Mouse (Mus musculus) cortical plate, adult 2 months (tissue): ENCODE measurements around the gene Med21. TPM values are rescaled to one million over a fixed set of nuclear protein-coding genes. Genes with fewer than 3 reads are reported as not detected.

Experiments
- H3K27ac ChIP-seq: fragments of 200-500 bp; 2 replicates; pipeline ENCODE4 v1.5.1; 2012; ENCODE audit warnings: low read length, control low read depth, inconsistent platforms; ENCODE audit not compliant: insufficient read depth
- H3K4me1 ChIP-seq: fragments of 200-500 bp; 2 replicates; pipeline ENCODE4 v1.6.1; 2011; ENCODE audit warnings: low read length; ENCODE audit not compliant: control insufficient read depth, insufficient read depth
- H3K4me3 ChIP-seq: fragments of 200-500 bp; 2 replicates; pipeline ENCODE4 v1.5.1; 2011; ENCODE audit warnings: mild to moderate bottlenecking, low read length, control low read depth; ENCODE audit not compliant: insufficient read depth
- CTCF ChIP-seq: fragments of 200-500 bp; IDR thresholded peaks from 2 replicates; pipeline ENCODE4 v1.5.1; 2011; ENCODE audit warnings: mild to moderate bottlenecking, control low read depth, low read length; ENCODE audit not compliant: insufficient read depth; ENCODE audit errors: extremely low read depth
- POLR2A ChIP-seq: fragments of 200-500 bp; IDR thresholded peaks from 2 replicates; pipeline ENCODE4 v1.6.1; 2011; ENCODE audit warnings: mild to moderate bottlenecking, low read length, control low read depth; ENCODE audit not compliant: insufficient read depth; ENCODE audit errors: extremely low read depth
- polyA plus RNA-seq: library from polyadenylated mRNA; depleted of rRNA; stranded (reverse); fragments of >200 nt; gene quantifications from 2 replicates; pipeline ENCODE4 v1.2.3, GENCODE M21; 2012; rRNA removed

Gene Med21
- polyA plus RNA-seq, 1 experiment: 70.6 TPM

DNA sequence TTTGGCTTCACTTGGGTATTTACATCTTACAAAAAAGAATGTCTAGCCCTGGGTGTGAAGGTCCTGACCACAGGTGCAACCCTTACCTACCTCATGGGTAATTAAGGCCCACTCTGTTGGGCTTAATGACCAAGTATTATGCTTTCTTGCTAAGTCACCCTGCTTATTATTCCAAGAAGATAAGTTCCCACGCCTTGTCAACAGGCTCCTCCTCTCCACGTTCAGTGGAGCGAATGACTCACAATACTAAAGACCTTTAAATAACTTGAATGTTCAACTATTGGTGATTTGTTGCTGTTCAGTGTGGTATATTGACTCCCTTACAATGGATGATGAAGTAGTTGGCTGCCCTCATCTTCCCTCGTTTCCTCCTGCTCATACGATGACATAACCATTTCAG is 55.4 kb downstream of the Med21 start:
- Histone ChIP-seq H3K4me1 (no peaks in the 10 kb centered on the region), H3K4me3 (no peak overlapping the region), H3K27ac (no peak overlapping the region)
- TF ChIP-seq CTCF: no peak
- no peak for TF ChIP-seq POLR2A

DNA sequence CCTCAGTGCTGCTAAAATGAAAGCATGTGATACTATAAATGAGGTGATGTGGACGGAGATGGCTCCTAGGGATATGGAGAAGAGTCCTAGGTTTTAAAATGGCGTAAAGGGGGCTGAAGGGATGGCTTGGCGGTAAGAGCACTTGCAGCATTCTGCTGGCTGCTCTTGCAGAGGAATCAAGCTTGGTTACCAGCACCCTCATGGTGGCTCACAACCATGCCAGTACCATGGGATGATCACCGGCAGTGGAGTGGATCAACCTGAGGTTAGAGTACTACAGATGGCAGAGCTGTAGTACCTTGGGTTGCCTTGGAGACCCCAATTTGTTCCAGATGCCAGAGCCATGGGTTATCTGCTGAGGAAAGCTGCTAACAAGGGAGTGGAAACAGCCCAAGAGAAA is 56.0 kb downstream of the Med21 start:
- H3K27ac ChIP-seq: no peak overlapping the region
- H3K4me1 ChIP-seq: no peaks in the 10 kb centered on the region
- no peak overlapping the region for H3K4me3 ChIP-seq
- TF ChIP-seq POLR2A (no peak), CTCF (no peak)

Other genes starting within 250 kb of the Med21 start
- 8.1 and 8.5 TPM in 2 replicates for gene Itpr2, start 140.3 kb upstream of the Med21 start, polyA plus RNA-seq
- gene Fgfr1op2, start 65.3 kb upstream of the Med21 start, polyA plus RNA-seq: 90.7 and 94.1 TPM in 2 replicates
- 79.8 and 89.3 TPM in 2 replicates for gene Ints13, start 64.7 kb upstream of the Med21 start, polyA plus RNA-seq
- gene Tm7sf3, start 277 bp downstream of the Med21 start, polyA plus RNA-seq: 22.3 and 22.9 TPM in 2 replicates
- 14.6 and 15.7 TPM in 2 replicates for gene Stk38l, start 82.4 kb downstream of the Med21 start, polyA plus RNA-seq
- 25.6 and 28.3 TPM in 2 replicates for gene Arntl2, start 153.5 kb downstream of the Med21 start, polyA plus RNA-seq
- gene Smco2, start 207.6 kb downstream of the Med21 start, polyA plus RNA-seq: 0.13 and 0.23 TPM in 2 replicates
- gene Ppfibp1, start 245.9 kb downstream of the Med21 start, polyA plus RNA-seq: 26.5 and 30.6 TPM in 2 replicates